Mouse (Mus musculus) midbrain, embryonic 13.5 days (tissue): ENCODE data around the gene Lrp3. TPM values are rescaled to one million over a fixed set of nuclear protein-coding genes. Genes with fewer than 3 reads are reported as not detected.

Experiments used
- ATAC-seq: fragments of 200-750 bp; cut with Nextera tagmentation; 2 replicates; pipeline ENCODE4 v1.8.0; 2017; ENCODE audit warnings: mild to moderate bottlenecking, moderate TSS enrichment, moderate library complexity
- H3K27ac ChIP-seq: fragments of 300-500 bp; sonication (generic); 2 replicates; pipeline ENCODE4 v1.5.1; 2015; ENCODE audit warnings: inconsistent platforms, mild to moderate bottlenecking, moderate library complexity
- H3K27me3 ChIP-seq: fragments of 300-500 bp; sonication (generic); 2 replicates; pipeline ENCODE4 v1.6.1; 2015; ENCODE audit warnings: mild to moderate bottlenecking, inconsistent platforms
- H3K36me3 ChIP-seq: fragments of 300-500 bp; sonication (generic); 2 replicates; pipeline ENCODE4 v1.6.1; 2015; ENCODE audit warnings: mild to moderate bottlenecking, inconsistent platforms
- H3K4me1 ChIP-seq: fragments of 300-500 bp; sonication (generic); replicated peaks from 2 replicates; pipeline ENCODE4 v1.6.1; 2015; ENCODE audit warnings: inconsistent platforms
- H3K4me2 ChIP-seq: fragments of 300-500 bp; sonication (generic); replicated peaks from 2 replicates; pipeline ENCODE4 v1.6.1; 2015; ENCODE audit warnings: moderate library complexity, mild to moderate bottlenecking, inconsistent platforms
- H3K4me3 ChIP-seq: fragments of 300-500 bp; sonication (generic); replicated peaks from 2 replicates; pipeline ENCODE4 v1.5.1; 2015; ENCODE audit warnings: mild to moderate bottlenecking, inconsistent platforms
- H3K9ac ChIP-seq: fragments of 300-500 bp; sonication (generic); replicated peaks from 2 replicates; pipeline ENCODE4 v1.6.1; 2015; ENCODE audit warnings: mild to moderate bottlenecking, inconsistent platforms
- H3K9me3 ChIP-seq: fragments of 300-500 bp; sonication (generic); 2 replicates; pipeline ENCODE4 v1.6.1; 2016; ENCODE audit warnings: mild to moderate bottlenecking, inconsistent platforms
- WGBS: fragments of 180-500 bp; shearing (Covaris S2); methylation state at CpG from one replicate; pipeline ENCODE4 v1.1.7; 2015; 5-methylcytosine and 5-hydroxymethylcytosine counted together
- polyA plus RNA-seq: library from polyadenylated mRNA; unstranded; fragments of >200 nt; fragmentation: Nextera tagmentation; extraction: Ambion mirVana; gene quantifications from 2 replicates; pipeline ENCODE4 v1.2.1, GENCODE M21; 2015

Lrp3 gene
- polyA plus RNA-seq, 1 experiment from 2014 or later, result 31.1 TPM

- H3K4me1 ChIP-seq, result peaks cover 18% of the 10 kb centered on the region
- H3K4me2 ChIP-seq, result peak overlapping the region; percentile 61
- 0 out of 2 replicates have a peak, but pooled peaks cover 4% of the 10 kb centered on the region for H3K9me3 ChIP-seq
- peaks cover 49% of the 10 kb centered on the region for H3K27me3 ChIP-seq
- H3K36me3 ChIP-seq, result no peaks in the 10 kb centered on the region
- WGBS, result 2% methylated on average over 54 of the region's 54 CpGs
- peak overlapping the region; percentile 52 for H3K9ac ChIP-seq
- ATAC-seq, result peak; percentile 64
- peak overlapping the region; percentile 38 for H3K4me3 ChIP-seq
- no peak overlapping the region for H3K27ac ChIP-seq
Measured at GRCm38 (mm10) chr7:35184833-35185724, 30.2 kb downstream of the Lrp3 start.

GRCm38 (mm10) chr7:35176412-35177381 is 38.6 kb downstream of the Lrp3 start:
- peak; percentile 26; the same call in 1 of the 2 replicates for ATAC-seq
- WGBS, result 53% methylated on average over 18 of the region's 18 CpGs
- H3K9me3 ChIP-seq, result no peaks in the 10 kb centered on the region
- H3K27ac ChIP-seq, result no peak overlapping the region
- H3K4me1 ChIP-seq, result peaks cover 3% of the 10 kb centered on the region
- no peaks in the 10 kb centered on the region for H3K36me3 ChIP-seq
- no peak overlapping the region for H3K4me3 ChIP-seq
- no peak overlapping the region for H3K9ac ChIP-seq
- no peak overlapping the region for H3K4me2 ChIP-seq
- peaks cover 20% of the 10 kb centered on the region for H3K27me3 ChIP-seq

- Histone ChIP-seq H3K27ac (no peak overlapping the region), H3K9me3 (no peaks in the 10 kb centered on the region), H3K9ac (no peak overlapping the region), H3K27me3 (peaks cover 23% of the 10 kb centered on the region), H3K4me3 (no peak overlapping the region), H3K4me2 (no peak overlapping the region), H3K4me1 (peaks cover 6% of the 10 kb centered on the region), H3K36me3 (no peaks in the 10 kb centered on the region)
- 83% methylated on average over 4 of the region's 4 CpGs for WGBS
- ATAC-seq, result no peak
Measured at GRCm38 (mm10) chr7:35175533-35175932, 39.8 kb downstream of the Lrp3 start.

DNA sequence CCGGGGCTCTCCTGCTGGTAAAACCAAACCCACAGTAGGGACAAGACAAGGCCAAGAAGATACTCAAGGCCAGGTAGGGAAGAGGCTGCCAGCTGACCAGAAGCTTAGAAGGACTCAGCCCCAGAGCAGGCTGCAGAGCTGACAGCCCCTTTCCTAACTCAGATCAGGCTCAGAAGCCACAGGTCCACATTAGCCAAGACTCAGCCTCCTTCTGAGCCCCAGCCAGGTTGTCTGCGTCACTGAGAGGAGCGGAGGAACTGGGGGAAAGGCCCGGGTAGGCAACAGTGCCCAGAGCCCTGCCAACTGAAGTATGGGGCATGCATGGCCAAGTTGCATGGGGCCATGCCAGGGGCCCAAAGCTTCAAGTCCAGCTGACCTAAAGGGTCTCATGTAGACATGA is 42.8 kb downstream of the Lrp3 start:
- H3K4me2 ChIP-seq, result peak overlapping the region; percentile 33; the same call in 1 of the 2 replicates
- peaks cover 30% of the 10 kb centered on the region for H3K27me3 ChIP-seq
- no peaks in the 10 kb centered on the region for H3K9me3 ChIP-seq
- no peak for ATAC-seq
- peaks cover 6% of the 10 kb centered on the region for H3K4me1 ChIP-seq
- no peak overlapping the region for H3K9ac ChIP-seq
- no peaks in the 10 kb centered on the region for H3K36me3 ChIP-seq
- no peak overlapping the region for H3K4me3 ChIP-seq
- no peak overlapping the region for H3K27ac ChIP-seq
- WGBS, result 80% methylated on average over 4 of the region's 4 CpGs

DNA sequence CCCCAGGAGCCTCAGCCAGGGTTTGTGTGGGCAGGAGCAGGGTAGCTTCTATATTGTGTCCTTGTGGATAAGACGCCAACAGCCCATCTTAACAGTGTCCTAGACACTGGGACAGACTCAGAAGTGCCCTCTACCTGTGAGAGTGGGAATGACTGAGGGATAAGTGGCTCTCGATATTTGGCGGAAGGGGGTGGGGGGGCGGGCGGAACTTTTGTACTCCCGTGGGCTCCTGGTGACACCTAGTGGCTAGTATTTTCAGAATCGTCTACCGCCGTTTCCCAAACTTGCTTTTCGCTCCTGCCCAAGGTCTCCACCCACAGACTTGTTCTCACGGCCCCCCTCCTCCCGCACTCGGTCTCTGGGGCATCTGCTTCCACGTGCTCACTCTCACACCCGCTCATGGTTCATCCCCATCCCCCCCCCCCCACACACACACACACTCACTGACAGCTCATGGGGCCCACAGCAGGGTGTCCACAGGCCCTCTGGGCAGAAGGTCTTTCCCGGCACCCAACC is 43.4 kb downstream of the Lrp3 start:
- Histone ChIP-seq H3K4me3 (no peak overlapping the region), H3K9ac (no peak overlapping the region), H3K9me3 (no peaks in the 10 kb centered on the region), H3K27ac (no peak overlapping the region), H3K4me2 (peak overlapping the region; percentile 33), H3K36me3 (no peaks in the 10 kb centered on the region), H3K4me1 (peaks cover 6% of the 10 kb centered on the region), H3K27me3 (peaks cover 30% of the 10 kb centered on the region)
- ATAC-seq, result peak; percentile 90
- 3% methylated on average over 15 of the region's 16 CpGs for WGBS

DNA sequence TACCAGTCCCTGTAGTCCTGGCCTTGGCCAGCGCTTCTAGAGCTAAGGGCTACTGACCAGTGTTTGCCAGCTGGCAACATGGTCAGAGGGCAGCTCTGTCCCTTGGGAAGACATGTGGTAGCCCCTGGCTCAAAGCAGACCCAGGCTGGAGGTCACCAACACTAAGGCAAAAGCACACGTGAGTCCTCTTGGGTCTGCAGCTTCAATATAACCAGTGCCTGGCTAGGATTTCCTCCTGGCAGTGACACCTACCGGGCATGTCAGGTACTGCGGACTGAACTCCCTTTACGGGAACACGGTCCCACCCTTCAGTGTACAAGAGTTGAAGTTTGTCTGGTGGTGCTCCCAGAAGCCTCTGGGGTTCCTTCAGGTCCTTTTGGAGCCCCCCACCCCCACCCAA is 46.0 kb downstream of the Lrp3 start:
- Histone ChIP-seq H3K27ac (no peak overlapping the region), H3K4me3 (no peak overlapping the region), H3K4me1 (peaks cover 6% of the 10 kb centered on the region), H3K9ac (no peak overlapping the region), H3K9me3 (no peaks in the 10 kb centered on the region), H3K36me3 (no peaks in the 10 kb centered on the region), H3K4me2 (no peak overlapping the region), H3K27me3 (peaks cover 30% of the 10 kb centered on the region)
- peak; percentile 19; the same call in 1 of the 2 replicates for ATAC-seq
- 15% methylated on average over 6 of the region's 6 CpGs for WGBS

- Histone ChIP-seq H3K9ac (no peak overlapping the region), H3K27me3 (peaks cover 18% of the 10 kb centered on the region), H3K4me3 (no peak overlapping the region), H3K4me1 (peaks cover 6% of the 10 kb centered on the region), H3K4me2 (no peak overlapping the region), H3K9me3 (no peaks in the 10 kb centered on the region), H3K27ac (no peak overlapping the region), H3K36me3 (no peaks in the 10 kb centered on the region)
- 51% methylated on average over 2 of the region's 2 CpGs for WGBS
- no peak for ATAC-seq
Measured at GRCm38 (mm10) chr7:35167925-35168324, 47.4 kb downstream of the Lrp3 start.

DNA sequence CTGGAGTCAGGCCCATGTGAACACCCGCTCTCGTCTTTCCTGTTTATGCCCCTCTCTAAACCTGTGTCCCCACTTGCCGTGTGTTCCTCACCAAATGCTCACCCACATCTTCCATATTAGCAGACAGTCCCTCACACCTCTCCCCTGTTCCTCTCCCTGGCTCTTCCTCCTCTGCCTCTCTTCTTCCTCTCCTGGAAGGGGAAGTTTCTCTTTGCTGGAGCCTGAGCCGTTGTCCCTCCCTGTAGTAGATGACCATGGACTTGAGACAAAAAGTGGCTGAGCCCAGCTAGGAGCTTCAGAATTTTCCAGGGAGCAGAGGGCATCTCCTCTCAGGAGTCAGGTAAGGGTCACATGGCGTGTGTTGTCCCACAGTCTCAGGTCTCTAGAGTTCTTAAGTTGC is 48.3 kb downstream of the Lrp3 start:
- Histone ChIP-seq H3K27ac (no peak overlapping the region), H3K4me3 (no peak overlapping the region), H3K4me2 (no peak overlapping the region), H3K36me3 (no peaks in the 10 kb centered on the region), H3K4me1 (0 out of 2 replicates have a peak, but pooled peaks cover 3% of the 10 kb centered on the region), H3K27me3 (peaks cover 10% of the 10 kb centered on the region; the same call in 1 of the 2 replicates), H3K9me3 (no peaks in the 10 kb centered on the region), H3K9ac (no peak overlapping the region)
- no peak for ATAC-seq
- 86% methylated on average over 5 of the region's 5 CpGs for WGBS

DNA sequence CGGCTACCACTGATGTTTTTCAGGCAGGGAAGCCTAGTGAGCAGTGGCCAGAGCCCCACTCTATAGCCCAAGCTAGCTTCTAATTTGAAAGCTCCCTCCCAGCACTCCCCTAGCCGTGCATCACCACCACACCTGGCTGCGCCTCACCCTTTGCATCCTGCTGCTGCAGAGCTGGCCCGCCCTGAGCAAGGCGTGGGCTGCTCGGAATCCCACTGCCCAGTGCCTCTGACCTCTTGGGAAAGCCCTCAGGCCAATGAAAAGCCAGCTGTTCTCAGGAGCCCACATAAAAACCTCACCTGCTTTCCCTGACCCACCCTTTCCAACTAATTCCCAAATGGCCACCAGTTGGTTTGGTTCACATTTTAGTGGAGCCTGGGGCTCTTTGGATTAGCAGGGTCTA is 51.2 kb downstream of the Lrp3 start:
- Histone ChIP-seq H3K36me3 (no peaks in the 10 kb centered on the region), H3K27ac (no peak overlapping the region), H3K4me3 (no peak overlapping the region), H3K4me1 (no peaks in the 10 kb centered on the region), H3K4me2 (no peak overlapping the region), H3K9ac (no peak overlapping the region), H3K9me3 (no peaks in the 10 kb centered on the region), H3K27me3 (no peaks in the 10 kb centered on the region)
- no peak for ATAC-seq
- WGBS, result 81% methylated on average over 6 of the region's 6 CpGs

- ATAC-seq, result no peak
- no peaks in the 10 kb centered on the region for H3K9me3 ChIP-seq
- H3K36me3 ChIP-seq, result no peaks in the 10 kb centered on the region
- H3K27ac ChIP-seq, result no peak overlapping the region
- H3K4me2 ChIP-seq, result no peak overlapping the region
- H3K9ac ChIP-seq, result no peak overlapping the region
- H3K27me3 ChIP-seq, result no peaks in the 10 kb centered on the region
- H3K4me1 ChIP-seq, result no peaks in the 10 kb centered on the region
- WGBS, result 76% methylated on average over 7 of the region's 7 CpGs
- H3K4me3 ChIP-seq, result no peak overlapping the region
Measured at GRCm38 (mm10) chr7:35163600-35163999, 51.7 kb downstream of the Lrp3 start.

GRCm38 (mm10) chr7:35162443-35162842 is 52.9 kb downstream of the Lrp3 start:
- Histone ChIP-seq H3K9me3 (no peaks in the 10 kb centered on the region), H3K4me2 (no peak overlapping the region), H3K9ac (no peak overlapping the region), H3K36me3 (no peaks in the 10 kb centered on the region), H3K4me1 (no peaks in the 10 kb centered on the region), H3K4me3 (no peak overlapping the region), H3K27me3 (no peaks in the 10 kb centered on the region), H3K27ac (no peak overlapping the region)
- no peak for ATAC-seq
- WGBS, result 85% methylated on average over 6 of the region's 6 CpGs

GRCm38 (mm10) chr7:35157512-35157911 is 57.8 kb downstream of the Lrp3 start:
- no peak overlapping the region for H3K4me2 ChIP-seq
- no peaks in the 10 kb centered on the region for H3K36me3 ChIP-seq
- H3K4me1 ChIP-seq, result no peaks in the 10 kb centered on the region
- no peaks in the 10 kb centered on the region for H3K9me3 ChIP-seq
- 75% methylated on average over 3 of the region's 3 CpGs for WGBS
- H3K9ac ChIP-seq, result no peak overlapping the region
- H3K27me3 ChIP-seq, result no peaks in the 10 kb centered on the region
- no peak overlapping the region for H3K27ac ChIP-seq
- ATAC-seq, result no peak
- no peak overlapping the region for H3K4me3 ChIP-seq
